Mouse (Mus musculus) brain, embryonic 14.5 days (tissue): ENCODE results near the gene Myo1b. TPM values are rescaled to one million over a fixed set of nuclear protein-coding genes. Genes with fewer than 3 reads are reported as not detected.
A peak's percentile ranks its signal among the peaks of the same experiment; 100 is the strongest.

Source experiments
- DNase-seq: peaks from one replicate; pipeline ENCODE4 v3.0.0-alpha.2; 2011; ENCODE audit warnings: low read depth
- CTCF ChIP-seq: fragments of 200-500 bp; IDR thresholded peaks from 2 replicates; pipeline ENCODE4 v1.5.1; 2012; ENCODE audit warnings: inconsistent platforms, mild to moderate bottlenecking, moderate library complexity, borderline replicate concordance; ENCODE audit not compliant: insufficient read depth, insufficient read length; ENCODE audit errors: extremely low read depth
- POLR2A ChIP-seq: fragments of 200-500 bp; IDR thresholded peaks from 2 replicates; pipeline ENCODE4 v1.6.1; 2012; ENCODE audit warnings: mild to moderate bottlenecking, inconsistent platforms, borderline replicate concordance; ENCODE audit not compliant: poor library complexity, insufficient read depth, insufficient read length, severe bottlenecking; ENCODE audit errors: extremely low read depth
- polyA plus RNA-seq: library from polyadenylated mRNA; depleted of rRNA; stranded (reverse); fragments of >200 nt; gene quantifications from 2 replicates; pipeline ENCODE4 v1.2.3, GENCODE M21; 2012

The Myo1b gene
- polyA plus RNA-seq, 1 experiment, result 59.1 TPM

GRCm38 (mm10) chr1:51834072-51834471 is 81.8 kb downstream of the Myo1b start:
- TF ChIP-seq POLR2A, result no peak
- no peak for TF ChIP-seq CTCF
- no peak for DNase-seq

GRCm38 (mm10) chr1:51829353-51829752 is 86.5 kb downstream of the Myo1b start:
- no peak for TF ChIP-seq CTCF
- TF ChIP-seq POLR2A, result no peak
- no peak for DNase-seq

GRCm38 (mm10) chr1:51822531-51822930 is 93.3 kb downstream of the Myo1b start:
- no peak for TF ChIP-seq POLR2A
- no peak for TF ChIP-seq CTCF

GRCm38 (mm10) chr1:51821701-51822495 is 94.0 kb downstream of the Myo1b start:
- no peak for TF ChIP-seq CTCF
- no peak for TF ChIP-seq POLR2A
- DNase-seq, result no peak

More at GRCm38 (mm10) chr1:51822531-51822930, 93.3 kb downstream of the Myo1b start:
- DNase-seq, result no peak

- no peak for DNase-seq
- no peak for TF ChIP-seq POLR2A
- no peak for TF ChIP-seq CTCF
Measured at GRCm38 (mm10) chr1:51820520-51820919, 95.4 kb downstream of the Myo1b start.

- peak; percentile 53 for DNase-seq
Measured at GRCm38 (mm10) chr1:51820013-51820441, 95.8 kb downstream of the Myo1b start.

GRCm38 (mm10) chr1:51815636-51816035 is 100.2 kb downstream of the Myo1b start:
- DNase-seq, result no peak
- TF ChIP-seq CTCF (no peak), POLR2A (no peak)

More at GRCm38 (mm10) chr1:51820013-51820441, 95.8 kb downstream of the Myo1b start:
- TF ChIP-seq POLR2A (no peak), CTCF (no peak)

GRCm38 (mm10) chr1:51814854-51815630 is 100.8 kb downstream of the Myo1b start:
- peak; percentile 69 for DNase-seq
- TF ChIP-seq POLR2A (no peak), CTCF (no peak)

GRCm38 (mm10) chr1:51808847-51809246 is 107.0 kb downstream of the Myo1b start:
- TF ChIP-seq POLR2A (no peak), CTCF (no peak)
- no peak for DNase-seq

- DNase-seq, result no peak
Measured at GRCm38 (mm10) chr1:51808228-51808627, 107.6 kb downstream of the Myo1b start.

GRCm38 (mm10) chr1:51805040-51805610 is 110.7 kb downstream of the Myo1b start:
- TF ChIP-seq POLR2A (no peak), CTCF (no peak)

More at GRCm38 (mm10) chr1:51808228-51808627, 107.6 kb downstream of the Myo1b start:
- TF ChIP-seq POLR2A, result no peak
- TF ChIP-seq CTCF, result no peak

More at GRCm38 (mm10) chr1:51805040-51805610, 110.7 kb downstream of the Myo1b start:
- no peak for DNase-seq
